In the genomic region with DNA sequence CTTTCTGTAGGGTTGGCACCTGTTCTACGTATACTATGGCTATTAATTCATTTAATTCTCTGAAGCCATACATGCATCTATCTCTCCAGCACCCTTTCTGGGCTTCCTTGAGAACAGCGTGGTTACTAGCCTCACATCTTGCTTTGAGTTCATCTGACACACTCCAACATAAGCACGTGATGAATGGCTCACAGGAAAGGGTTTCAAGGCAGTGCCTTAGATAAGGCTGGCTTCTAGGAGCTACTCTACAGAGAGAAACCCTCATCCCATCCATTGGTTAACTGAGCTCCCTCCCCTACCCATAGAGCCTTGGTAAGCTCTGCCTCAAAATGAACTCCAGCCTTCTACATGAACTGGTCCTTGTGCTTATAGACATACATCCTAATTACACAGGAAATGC, we compare ENCODE assay signal across 20 mouse cellular contexts. TPM values are rescaled to one million over a fixed set of nuclear protein-coding genes. Genes with fewer than 3 reads are reported as not detected.
DNase-seq lines count a peak whose midpoint lies in the region; ATAC-seq and TF ChIP-seq lines count a peak whose summit lies in the region.
"Had no signal": no experiment of that assay in that cellular context is flagged by ENCODE, and none has a peak within 500 bp of the region (broad histone marks: within the 10 kb centered on the region; RNA-seq: fewer than 3 reads in every experiment).

No protein-coding gene starts in this region.

- no peaks in the 10 kb centered on the region for H3K36me3 ChIP-seq in spleen, adult 2 months (ENCODE audit: control insufficient read depth, insufficient read depth, low read length)
- no peaks in the 10 kb centered on the region for H3K36me3 ChIP-seq in liver, embryonic 12.5 days
- no peaks in the 10 kb centered on the region for H3K36me3 ChIP-seq in midbrain, embryonic 16.5 days (ENCODE audit: control insufficient read depth, insufficient read depth, low read length)
- H3K36me3 ChIP-seq: embryonic facial prominence, embryonic 15.5 days; midbrain, embryonic 15.5 days; stomach, embryonic 15.5 days had no signal

- no peak overlapping the region for H3K9ac ChIP-seq in liver, embryonic 12.5 days
- H3K9ac ChIP-seq in midbrain, embryonic 16.5 days (ENCODE audit: low read depth, low read length), result no peak overlapping the region
- H3K9ac ChIP-seq: embryonic facial prominence, embryonic 15.5 days; midbrain, embryonic 15.5 days; stomach, embryonic 15.5 days had no signal

- H3K4me3 ChIP-seq in spleen, adult 2 months (ENCODE audit: extremely low read depth, insufficient read depth, insufficient read length), result no peak overlapping the region
- H3K4me3 ChIP-seq in liver, embryonic 12.5 days, result no peak overlapping the region
- no peak overlapping the region for H3K4me3 ChIP-seq in midbrain, embryonic 16.5 days (ENCODE audit: low read depth, low read length)
- H3K4me3 ChIP-seq: embryonic facial prominence, embryonic 15.5 days; midbrain, embryonic 15.5 days; stomach, embryonic 15.5 days had no signal

- H3K27me3 ChIP-seq in spleen, adult 2 months (ENCODE audit: control insufficient read depth, insufficient read depth, low read length), result no peaks in the 10 kb centered on the region
- H3K27me3 ChIP-seq in liver, embryonic 12.5 days (replicated peaks), result no peaks in the 10 kb centered on the region
- H3K27me3 ChIP-seq in midbrain, embryonic 16.5 days (ENCODE audit: control insufficient read depth, insufficient read depth, low read depth, low read length), result no peaks in the 10 kb centered on the region
- H3K27me3 ChIP-seq: embryonic facial prominence, embryonic 15.5 days; midbrain, embryonic 15.5 days; stomach, embryonic 15.5 days had no signal

- H3K4me2 ChIP-seq in liver, embryonic 12.5 days, result no peak overlapping the region
- no peak overlapping the region for H3K4me2 ChIP-seq in midbrain, embryonic 16.5 days (ENCODE audit: low read length)
- H3K4me2 ChIP-seq: embryonic facial prominence, embryonic 15.5 days; heart, embryonic 11.5 days; midbrain, embryonic 15.5 days; stomach, embryonic 15.5 days had no signal

- peak; percentile 77 for ATAC-seq in liver, embryonic 12.5 days
- ATAC-seq in megakaryocyte-erythroid progenitor cell, adult 5-6 weeks (replicated peaks; ENCODE audit: low FRiP score, low TSS enrichment, poor library complexity, severe bottlenecking), result peak; percentile 72
- ATAC-seq in midbrain, embryonic 16.5 days, result no peak
- ATAC-seq: midbrain, embryonic 15.5 days had no signal

- no peak for DNase-seq in spleen, adult 2 months (ENCODE audit: low read depth in 1 of 2, low spot score in 2 of 2)
- no peak for DNase-seq in spleen, postnatal 4 days (ENCODE audit: low spot score in 2 of 2)
- DNase-seq in T-cell, adult 2 months (ENCODE audit: low spot score), result peak; percentile 15
- no peak for DNase-seq in kidney, postnatal 25 days
- no peak for DNase-seq in thymus, postnatal 36 days
- DNase-seq: adrenal gland, postnatal 36 days; cerebellum, postnatal 10 days; embryo, embryonic 11 days; gastrocnemius, postnatal 36 days; heart, postnatal 4 days; kidney, adult 8-10 months; lung, postnatal 14 days; right cerebral cortex, adult 18-20 months had no signal

- peaks cover 43% of the 10 kb centered on the region for H3K4me1 ChIP-seq in spleen, adult 2 months (ENCODE audit: control insufficient read depth, insufficient read depth, insufficient read length)
- H3K4me1 ChIP-seq in liver, embryonic 12.5 days, result peaks cover 63% of the 10 kb centered on the region
- H3K4me1 ChIP-seq in midbrain, embryonic 16.5 days (ENCODE audit: control insufficient read depth, insufficient read depth, low read length), result no peaks in the 10 kb centered on the region
- H3K4me1 ChIP-seq: embryonic facial prominence, embryonic 15.5 days; midbrain, embryonic 15.5 days; stomach, embryonic 15.5 days had no signal

- peak overlapping the region; percentile 93 for H3K27ac ChIP-seq in spleen, adult 2 months (ENCODE audit: insufficient read depth, low read length)
- H3K27ac ChIP-seq in liver, embryonic 12.5 days, result no peak overlapping the region; the same call in 1 of the 2 replicates
- H3K27ac ChIP-seq in midbrain, embryonic 16.5 days (ENCODE audit: low read length), result no peak overlapping the region
- H3K27ac ChIP-seq: embryonic facial prominence, embryonic 15.5 days; midbrain, embryonic 15.5 days; stomach, embryonic 15.5 days had no signal

- no peak for TF ChIP-seq POLR2A in spleen, adult 2 months (IDR thresholded peaks at IDR 0.05; ENCODE audit: low read depth, low read length)

- no peak for TF ChIP-seq CTCF in spleen, adult 2 months (IDR thresholded peaks at IDR 0.05; ENCODE audit: extremely low read depth, insufficient read depth, insufficient read length, insufficient replicate concordance)

- 35% methylated on average over 3 of the region's 3 CpGs for WGBS in spleen, adult 2 months
- 16% methylated on average over 3 of the region's 3 CpGs for WGBS in liver, embryonic 12.5 days (ENCODE audit: insufficient replicate concordance)
- WGBS in midbrain, embryonic 16.5 days, result 90% methylated on average over 3 of the region's 3 CpGs

- no peaks in the 10 kb centered on the region for H3K9me3 ChIP-seq in liver, embryonic 12.5 days (replicated peaks)
- no peaks in the 10 kb centered on the region for H3K9me3 ChIP-seq in midbrain, embryonic 16.5 days (replicated peaks; ENCODE audit: control insufficient read depth, low read length, poor library complexity, severe bottlenecking)
- H3K9me3 ChIP-seq: embryonic facial prominence, embryonic 15.5 days; midbrain, embryonic 15.5 days; stomach, embryonic 15.5 days had no signal

RNA-seq across cellular contexts. Expression of a gene that starts 47.3 kb away (rescaled TPM):
- 18.9 and 23.4 TPM in 2 replicates for polyA plus RNA-seq in spleen, adult 2 months (2012; rRNA removed)
- 4.8 and 5.5 TPM in 2 replicates for polyA plus RNA-seq in liver, embryonic 12.5 days (2016; fragmentation: Nextera tagmentation; extraction: Ambion mirVana)
- total RNA-seq in megakaryocyte-erythroid progenitor cell, adult 5-6 weeks (2014; fragmentation: Nextera tagmentation), result 7.1 and 24.3 TPM in 2 replicates
- total RNA-seq in megakaryocyte-erythroid progenitor cell, adult 5-6 weeks (2017), result 21.1 and 22.0 TPM in 2 replicates
- 1.6 and 3.5 TPM in 2 replicates for polyA plus RNA-seq in midbrain, embryonic 16.5 days (2015; fragmentation: Nextera tagmentation; extraction: Ambion mirVana)
